Mouse (Mus musculus) heart, embryonic 15.5 days (tissue): ENCODE measurements around the gene Coasy. TPM values are rescaled to one million over a fixed set of nuclear protein-coding genes. Genes with fewer than 3 reads are reported as not detected.

Experiments
- ATAC-seq: fragments of 200-750 bp; cut with Nextera tagmentation; replicated peaks from 2 replicates; pipeline ENCODE4 v1.8.0; 2017; ENCODE audit warnings: low read depth, moderate TSS enrichment; ENCODE audit not compliant: insufficient number of reproducible peaks, insufficient read depth, low FRiP score
- H3K27ac ChIP-seq: fragments of 300-500 bp; sonication (generic); 2 replicates; pipeline ENCODE4 v1.5.1; 2015; ENCODE audit warnings: mild to moderate bottlenecking, inconsistent platforms
- H3K27me3 ChIP-seq: fragments of 300-500 bp; sonication (generic); 2 replicates; pipeline ENCODE4 v1.6.1; 2015; ENCODE audit warnings: inconsistent platforms
- H3K36me3 ChIP-seq: fragments of 300-500 bp; sonication (generic); 2 replicates; pipeline ENCODE4 v1.6.1; 2015; ENCODE audit warnings: mild to moderate bottlenecking, inconsistent platforms
- H3K4me1 ChIP-seq: fragments of 300-500 bp; sonication (generic); replicated peaks from 2 replicates; pipeline ENCODE4 v1.6.1; 2015; ENCODE audit warnings: inconsistent platforms
- H3K4me2 ChIP-seq: fragments of 300-500 bp; sonication (generic); 2 replicates; pipeline ENCODE4 v1.6.1; 2015; ENCODE audit warnings: inconsistent platforms, mild to moderate bottlenecking, moderate library complexity
- H3K4me3 ChIP-seq: fragments of 300-500 bp; sonication (generic); 2 replicates; pipeline ENCODE4 v1.5.1; 2015; ENCODE audit warnings: mild to moderate bottlenecking, inconsistent platforms
- H3K9ac ChIP-seq: fragments of 300-500 bp; sonication (generic); 2 replicates; pipeline ENCODE4 v1.6.1; 2015; ENCODE audit warnings: mild to moderate bottlenecking, inconsistent platforms
- H3K9me3 ChIP-seq: fragments of 300-500 bp; sonication (generic); replicated peaks from 2 replicates; pipeline ENCODE4 v1.6.1; 2016; ENCODE audit warnings: inconsistent platforms
- WGBS: fragments of 180-500 bp; shearing (Covaris S2); methylation state at CpG from one replicate; pipeline ENCODE4 v1.1.7; 2015; ENCODE audit warnings: mixed read lengths; 5-methylcytosine and 5-hydroxymethylcytosine counted together
- polyA plus RNA-seq: library from polyadenylated mRNA; unstranded; fragments of >200 nt; fragmentation: Nextera tagmentation; extraction: Ambion mirVana; gene quantifications from 2 replicates; pipeline ENCODE4 v1.2.1, GENCODE M21; 2015

Gene Coasy
- polyA plus RNA-seq, 1 experiment from 2014 or later, result 26.6 TPM

DNA sequence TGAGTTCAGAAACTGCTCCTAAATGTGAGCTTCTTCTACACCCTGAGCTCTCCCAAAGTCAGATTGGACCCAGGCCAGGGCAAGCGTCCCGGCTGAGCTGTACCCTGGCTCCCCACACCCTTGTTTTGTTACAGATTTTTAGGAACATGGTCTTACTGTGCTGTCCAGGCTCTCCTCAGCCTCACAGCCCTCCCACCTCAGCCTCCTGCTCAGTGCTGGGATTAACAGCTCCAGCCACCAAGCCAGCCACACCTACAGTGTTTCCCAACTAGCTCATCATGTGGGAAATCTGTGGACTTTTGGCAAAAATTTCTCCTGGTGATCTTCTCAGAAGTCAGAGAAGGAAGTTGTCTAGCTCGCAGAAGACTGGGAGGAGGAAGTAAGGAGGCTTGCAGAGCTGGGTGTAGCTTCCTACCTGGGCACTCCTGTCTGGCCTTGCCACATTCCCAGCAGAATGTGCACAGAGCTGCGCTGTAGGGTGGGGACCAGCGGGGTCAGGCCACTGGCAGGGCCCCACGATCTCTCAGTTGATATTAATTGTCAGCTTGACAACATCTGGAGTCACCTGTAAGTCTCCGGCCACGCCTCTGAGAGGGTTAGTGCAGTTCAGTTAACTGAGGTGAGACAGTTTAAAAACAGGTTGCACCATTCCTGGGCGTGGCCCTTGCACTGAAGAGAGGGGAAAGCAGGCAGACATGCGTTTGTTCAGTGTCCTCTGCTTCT is 29.5 kb upstream of the Coasy start:
- WGBS, result 84% methylated on average over 10 of the region's 10 CpGs
- H3K9me3 ChIP-seq, result no peaks in the 10 kb centered on the region
- H3K4me3 ChIP-seq, result no peak overlapping the region
- no peak overlapping the region for H3K4me2 ChIP-seq
- peaks cover 40% of the 10 kb centered on the region for H3K36me3 ChIP-seq
- no peak for ATAC-seq
- peaks cover 37% of the 10 kb centered on the region for H3K4me1 ChIP-seq
- H3K27ac ChIP-seq, result peak overlapping the region; percentile 35; the same call in 1 of the 2 replicates
- H3K27me3 ChIP-seq, result no peaks in the 10 kb centered on the region
- no peak overlapping the region for H3K9ac ChIP-seq

DNA sequence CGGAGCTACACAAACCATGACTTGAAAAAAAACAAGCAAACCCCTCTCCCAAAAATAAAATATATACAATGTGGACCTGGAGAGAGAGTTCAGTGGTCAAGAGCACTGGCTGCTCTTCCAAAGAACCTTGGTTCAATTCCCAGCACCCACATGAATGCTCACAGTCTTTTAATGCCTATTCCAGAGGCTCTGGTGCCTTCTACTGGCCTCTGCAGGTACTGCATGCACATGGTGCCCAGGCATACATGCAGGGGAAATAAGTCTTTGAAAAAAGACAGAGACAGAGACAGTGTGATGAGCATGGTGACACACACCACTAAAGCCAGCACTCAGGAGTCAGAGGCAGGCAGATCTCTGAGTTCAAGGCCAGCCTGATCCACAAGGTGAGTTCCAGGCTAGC is 28.4 kb upstream of the Coasy start:
- no peak overlapping the region for H3K9ac ChIP-seq
- WGBS, result 94% methylated on average over 1 of the region's 1 CpGs
- no peaks in the 10 kb centered on the region for H3K27me3 ChIP-seq
- H3K4me3 ChIP-seq, result no peak overlapping the region
- ATAC-seq, result no peak
- H3K9me3 ChIP-seq, result no peaks in the 10 kb centered on the region
- H3K36me3 ChIP-seq, result peaks cover 30% of the 10 kb centered on the region
- H3K27ac ChIP-seq, result no peak overlapping the region
- H3K4me2 ChIP-seq, result no peak overlapping the region
- H3K4me1 ChIP-seq, result peaks cover 48% of the 10 kb centered on the region

DNA sequence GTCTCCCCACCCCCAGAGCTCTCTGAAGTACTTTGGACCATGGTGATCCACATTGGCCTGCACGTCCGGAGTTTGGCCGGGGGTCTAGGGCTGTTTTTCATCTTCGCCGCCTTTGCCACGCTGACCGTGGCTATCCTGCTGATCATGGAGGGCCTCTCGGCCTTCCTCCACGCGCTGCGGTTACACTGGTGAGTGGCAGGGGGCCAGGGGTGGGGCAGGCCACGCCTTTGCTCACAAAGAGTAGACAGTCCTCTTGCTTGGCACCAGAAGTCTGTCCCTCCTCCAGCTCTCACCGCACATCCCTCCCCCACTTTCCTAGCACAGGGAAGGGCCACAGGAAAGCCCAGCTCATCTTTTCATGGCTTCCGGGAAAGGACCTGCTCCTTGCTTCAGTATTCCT is 26.9 kb upstream of the Coasy start:
- no peak for ATAC-seq
- H3K27ac ChIP-seq, result peak overlapping the region; percentile 98; the same call in 1 of the 2 replicates
- no peaks in the 10 kb centered on the region for H3K27me3 ChIP-seq
- no peaks in the 10 kb centered on the region for H3K9me3 ChIP-seq
- peaks cover 62% of the 10 kb centered on the region for H3K4me1 ChIP-seq
- H3K4me3 ChIP-seq, result no peak overlapping the region
- H3K36me3 ChIP-seq, result peaks cover 17% of the 10 kb centered on the region
- H3K4me2 ChIP-seq, result no peak overlapping the region
- WGBS, result 69% methylated on average over 14 of the region's 14 CpGs
- H3K9ac ChIP-seq, result peak overlapping the region; percentile 11; the same call in 1 of the 2 replicates

DNA sequence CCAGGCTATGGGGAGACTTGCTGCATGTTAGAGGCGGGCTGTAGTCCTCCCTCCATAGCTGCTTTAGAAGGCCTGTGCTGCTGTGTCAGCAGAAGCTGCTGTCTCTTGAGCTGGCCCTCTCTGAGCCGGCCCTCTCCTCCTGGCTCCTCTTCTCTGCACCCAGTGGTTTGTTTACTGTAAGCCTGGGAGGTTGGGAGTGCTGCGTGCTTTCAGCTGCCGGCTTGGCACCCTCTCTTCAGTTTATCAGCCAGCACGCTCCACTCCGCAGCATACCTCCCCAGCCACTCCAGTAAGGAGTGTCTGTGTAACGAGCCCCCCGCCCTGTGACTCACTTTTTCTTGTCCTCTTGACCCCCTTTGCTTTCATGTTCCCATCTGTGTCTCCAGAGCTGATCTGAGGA is 25.5 kb upstream of the Coasy start:
- Histone ChIP-seq H3K4me3 (no peak overlapping the region), H3K9me3 (no peaks in the 10 kb centered on the region), H3K27me3 (no peaks in the 10 kb centered on the region), H3K4me1 (peaks cover 68% of the 10 kb centered on the region), H3K27ac (peak overlapping the region; percentile 98), H3K9ac (peak overlapping the region; percentile 38), H3K36me3 (peaks cover 17% of the 10 kb centered on the region), H3K4me2 (peak overlapping the region; percentile 13)
- peak; percentile 76 for ATAC-seq
- WGBS, result 23% methylated on average over 8 of the region's 8 CpGs

DNA sequence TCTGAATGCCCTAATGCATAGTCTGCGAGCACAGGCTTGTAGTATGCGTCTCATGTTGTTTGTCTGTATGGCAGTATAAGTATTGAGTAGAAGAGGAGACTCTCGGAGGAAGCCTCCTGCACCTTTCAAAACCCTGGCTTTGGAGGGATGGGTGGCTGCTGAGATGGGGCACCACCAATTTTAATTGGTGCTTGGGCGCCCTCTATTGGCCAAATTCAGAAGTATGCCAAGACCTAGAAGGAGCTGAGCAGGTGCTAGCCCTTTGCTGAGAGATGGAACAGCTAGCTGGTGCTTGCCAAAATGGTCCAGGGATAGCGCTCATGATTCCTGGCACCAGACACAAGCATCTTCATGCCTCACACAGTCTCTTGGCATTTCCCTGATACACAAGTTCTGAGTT is 24.5 kb upstream of the Coasy start:
- 26% methylated on average over 5 of the region's 5 CpGs for WGBS
- no peak overlapping the region for H3K9ac ChIP-seq
- ATAC-seq, result no peak

DNA sequence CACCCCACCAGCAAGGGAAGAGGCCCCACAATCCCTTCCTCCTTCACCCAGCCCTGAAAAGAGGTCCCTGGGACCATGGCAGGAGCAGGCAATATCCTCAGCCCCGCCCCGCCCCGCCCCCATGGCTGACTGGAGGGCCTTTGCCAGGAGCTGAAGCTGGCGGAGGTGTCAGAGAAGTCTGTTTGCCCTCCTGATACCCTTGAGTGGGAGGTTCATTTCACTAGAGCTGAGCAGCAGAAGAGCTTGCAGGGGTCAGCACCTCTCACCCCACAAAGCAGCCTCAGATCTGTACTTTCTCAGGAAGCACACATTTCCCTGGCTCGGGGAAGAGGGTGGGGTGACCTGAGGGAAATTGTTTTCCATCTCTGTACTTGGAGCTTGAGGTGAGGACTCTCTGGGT is 23.6 kb upstream of the Coasy start:
- Histone ChIP-seq H3K4me2 (no peak overlapping the region), H3K27me3 (no peaks in the 10 kb centered on the region), H3K36me3 (peaks cover 8% of the 10 kb centered on the region), H3K27ac (peak overlapping the region; percentile 98), H3K9ac (peak overlapping the region; percentile 31; the same call in 1 of the 2 replicates), H3K4me3 (no peak overlapping the region), H3K9me3 (no peaks in the 10 kb centered on the region), H3K4me1 (peaks cover 86% of the 10 kb centered on the region)
- 29% methylated on average over 5 of the region's 5 CpGs for WGBS
- ATAC-seq, result no peak

More for the DNA sequence above, 24.5 kb upstream of the Coasy start:
- H3K27ac ChIP-seq, result peak overlapping the region; percentile 98
- no peaks in the 10 kb centered on the region for H3K27me3 ChIP-seq
- no peak overlapping the region for H3K4me3 ChIP-seq
- no peak overlapping the region for H3K4me2 ChIP-seq
- H3K9me3 ChIP-seq, result no peaks in the 10 kb centered on the region
- peaks cover 77% of the 10 kb centered on the region for H3K4me1 ChIP-seq
- peaks cover 15% of the 10 kb centered on the region for H3K36me3 ChIP-seq

DNA sequence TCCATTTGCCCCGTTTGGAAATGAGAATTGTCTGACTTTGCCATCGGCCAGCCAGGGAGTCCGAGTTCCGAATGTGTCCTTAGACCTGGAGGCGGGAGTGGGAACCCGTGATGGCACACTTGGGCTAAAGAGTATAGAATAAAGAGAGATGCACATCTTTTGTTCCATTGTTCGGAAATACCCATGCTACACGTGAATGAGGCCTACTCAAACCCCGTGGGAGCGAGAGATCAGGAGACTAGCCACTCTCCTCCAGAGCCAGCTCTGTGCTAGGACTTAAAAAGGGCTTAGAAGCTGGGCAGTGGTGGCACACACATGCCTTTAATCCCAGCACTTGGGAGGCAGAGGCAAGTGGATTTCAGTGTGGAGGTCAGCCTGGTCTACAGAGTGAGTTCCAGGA is 22.9 kb upstream of the Coasy start:
- H3K36me3 ChIP-seq, result peaks cover under 1% of the 10 kb centered on the region; the same call in 1 of the 2 replicates
- 79% methylated on average over 10 of the region's 10 CpGs for WGBS
- 0 out of 2 replicates have a peak overlapping the region, but pooled peaks have one; percentile 19 for H3K9ac ChIP-seq
- H3K4me2 ChIP-seq, result no peak overlapping the region
- H3K27me3 ChIP-seq, result no peaks in the 10 kb centered on the region
- peaks cover 93% of the 10 kb centered on the region for H3K4me1 ChIP-seq
- no peaks in the 10 kb centered on the region for H3K9me3 ChIP-seq
- no peak for ATAC-seq
- H3K4me3 ChIP-seq, result no peak overlapping the region
- H3K27ac ChIP-seq, result peak overlapping the region; percentile 98

DNA sequence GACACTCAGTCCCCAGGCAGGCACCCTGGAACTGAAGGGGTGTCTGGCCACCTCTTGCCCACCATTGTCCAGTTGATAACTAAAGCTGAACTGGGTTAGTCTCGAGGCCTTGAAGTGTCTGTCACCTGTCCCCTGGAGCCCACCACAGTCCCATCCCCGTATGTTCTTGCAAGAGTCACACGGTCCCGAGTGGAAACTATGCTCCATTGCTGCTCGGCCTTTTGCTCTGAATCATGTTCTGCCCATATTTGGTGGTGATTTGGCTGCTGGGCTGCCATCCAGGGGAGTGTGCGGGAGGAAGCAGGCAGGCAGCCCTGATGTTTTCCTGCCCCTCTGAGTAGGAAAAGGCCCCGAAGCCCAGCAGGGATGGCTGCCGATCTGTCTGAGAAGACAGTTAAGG is 22.2 kb upstream of the Coasy start:
- WGBS, result 12% methylated on average over 8 of the region's 8 CpGs
- Histone ChIP-seq H3K4me2 (no peak overlapping the region), H3K9me3 (no peaks in the 10 kb centered on the region), H3K4me3 (no peak overlapping the region), H3K27me3 (no peaks in the 10 kb centered on the region), H3K4me1 (peaks cover 99% of the 10 kb centered on the region), H3K36me3 (no peaks in the 10 kb centered on the region), H3K27ac (peak overlapping the region; percentile 98), H3K9ac (peak overlapping the region; percentile 31; the same call in 1 of the 2 replicates)
- peak; percentile 11; the same call in 1 of the 2 replicates for ATAC-seq

DNA sequence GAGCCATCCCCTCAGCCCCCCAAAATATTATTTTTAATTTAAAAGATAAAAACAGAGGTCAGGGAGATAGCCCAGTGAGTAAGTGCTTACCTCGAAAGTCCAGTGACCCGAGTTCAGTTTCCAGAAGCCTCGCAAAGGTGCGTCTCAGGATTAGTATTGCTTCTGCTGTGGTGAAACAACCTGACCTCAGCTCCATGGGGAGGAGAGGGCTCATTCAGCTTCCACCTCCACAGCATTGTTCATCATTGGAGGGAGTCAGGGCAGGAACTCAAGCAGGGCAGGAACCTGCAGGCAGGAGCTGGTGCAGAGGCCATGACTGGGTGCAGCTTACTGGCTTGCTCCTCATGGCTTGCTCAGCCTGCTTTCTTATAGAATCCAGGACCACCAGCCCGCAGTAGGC is 21.3 kb upstream of the Coasy start:
- Histone ChIP-seq H3K9ac (no peak overlapping the region), H3K27ac (peak overlapping the region; percentile 98), H3K36me3 (no peaks in the 10 kb centered on the region), H3K27me3 (no peaks in the 10 kb centered on the region), H3K9me3 (no peaks in the 10 kb centered on the region), H3K4me1 (peaks cover 94% of the 10 kb centered on the region), H3K4me3 (no peak overlapping the region), H3K4me2 (no peak overlapping the region)
- no peak for ATAC-seq
- 76% methylated on average over 5 of the region's 5 CpGs for WGBS

DNA sequence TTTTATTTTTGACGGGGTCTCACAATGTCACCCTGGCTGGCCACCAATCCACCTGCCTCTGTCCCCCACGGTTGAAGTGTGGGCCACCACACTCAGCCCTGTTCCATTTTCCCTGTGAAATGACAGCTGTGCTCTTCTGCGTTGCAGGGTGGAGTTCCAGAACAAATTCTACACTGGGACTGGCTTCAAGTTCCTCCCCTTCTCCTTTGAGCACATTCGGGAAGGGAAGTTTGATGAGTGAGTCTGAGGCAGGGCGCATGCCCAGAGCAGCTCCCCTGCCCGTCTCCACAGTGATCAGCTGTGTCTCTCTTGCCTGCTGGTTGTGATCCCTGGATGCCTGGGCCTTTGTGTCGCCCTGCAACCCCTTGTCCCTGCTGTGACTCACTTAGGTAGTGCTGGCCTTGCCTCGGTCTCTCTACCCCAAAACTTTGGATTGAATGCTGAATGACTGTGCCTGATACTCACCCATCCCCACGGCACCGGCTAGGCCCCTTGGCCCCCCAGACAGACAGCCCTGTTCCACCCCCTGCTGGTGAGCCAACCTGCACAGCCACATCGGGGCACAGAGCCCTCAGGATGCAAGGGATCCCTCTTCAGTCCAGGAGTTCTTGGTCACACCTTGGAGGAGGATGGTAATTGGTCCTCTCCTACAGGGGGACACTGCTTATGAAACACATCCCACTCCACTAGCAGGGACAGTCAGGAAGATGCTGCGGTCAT is 20.0 kb upstream of the Coasy start:
- WGBS, result 64% methylated on average over 12 of the region's 12 CpGs
- H3K4me3 ChIP-seq, result no peak overlapping the region
- no peaks in the 10 kb centered on the region for H3K36me3 ChIP-seq
- no peaks in the 10 kb centered on the region for H3K27me3 ChIP-seq
- peak overlapping the region; percentile 98 for H3K27ac ChIP-seq
- ATAC-seq, result no peak
- H3K4me1 ChIP-seq, result peaks cover 94% of the 10 kb centered on the region
- no peaks in the 10 kb centered on the region for H3K9me3 ChIP-seq
- 0 out of 2 replicates have a peak overlapping the region, but pooled peaks have one; percentile 29 for H3K9ac ChIP-seq
- no peak overlapping the region for H3K4me2 ChIP-seq

DNA sequence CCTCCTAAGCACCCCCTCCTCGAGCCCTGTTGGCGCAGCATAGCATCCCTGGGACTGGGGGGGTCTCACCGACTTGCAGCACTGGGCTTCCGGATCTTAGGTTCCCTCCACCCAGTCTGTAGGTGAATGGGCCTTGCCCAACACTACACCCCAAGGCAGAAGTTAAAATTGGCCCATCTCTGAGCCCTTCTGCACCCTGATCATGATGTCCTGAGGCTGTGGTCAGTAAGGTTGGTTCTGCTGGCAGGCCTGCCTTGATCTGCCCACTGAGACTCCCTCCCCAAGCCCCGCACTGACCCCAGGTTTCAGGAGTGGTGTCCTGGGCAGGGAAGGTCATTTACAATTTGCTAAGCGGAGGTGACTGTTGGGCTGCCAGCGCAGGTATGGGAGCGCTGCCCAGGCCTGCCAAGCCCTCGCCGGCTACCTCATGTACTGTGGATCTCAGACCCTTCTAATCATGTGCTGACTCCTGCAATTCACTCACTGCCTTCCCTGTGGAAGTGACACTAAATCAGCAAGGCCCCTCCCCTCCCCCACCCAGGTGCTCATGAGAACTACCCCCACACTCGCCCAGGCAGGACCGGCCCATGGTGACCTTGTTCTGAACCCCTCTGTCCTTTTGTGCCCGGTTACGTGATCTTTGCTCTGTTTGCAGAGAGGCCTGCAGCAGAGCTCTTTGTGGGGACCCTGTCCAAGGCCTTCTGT is 19.2 kb upstream of the Coasy start:
- H3K27ac ChIP-seq, result peak overlapping the region; percentile 98
- peak overlapping the region; percentile 29 for H3K9ac ChIP-seq
- H3K4me3 ChIP-seq, result 0 out of 2 replicates have a peak overlapping the region, but pooled peaks have one; percentile 2
- ATAC-seq, result peak; percentile 9; the same call in 1 of the 2 replicates
- no peaks in the 10 kb centered on the region for H3K27me3 ChIP-seq
- 43% methylated on average over 14 of the region's 14 CpGs for WGBS
- peak overlapping the region; percentile 38 for H3K4me2 ChIP-seq
- H3K9me3 ChIP-seq, result no peaks in the 10 kb centered on the region
- H3K4me1 ChIP-seq, result peaks cover 88% of the 10 kb centered on the region
- no peaks in the 10 kb centered on the region for H3K36me3 ChIP-seq
